Mouse (Mus musculus) heart, postnatal 0 days (tissue): ENCODE data around the gene Bcat2. TPM values are rescaled to one million over a fixed set of nuclear protein-coding genes. Genes with fewer than 3 reads are reported as not detected.
A peak's percentile ranks its signal among the peaks of the same experiment; 100 is the strongest.

ENCODE experiments used
- ATAC-seq: fragments of 200-750 bp; cut with Nextera tagmentation; 2 replicates; pipeline ENCODE4 v1.8.0; 2017; ENCODE audit warnings: low read depth, moderate number of reproducible peaks, moderate library complexity; ENCODE audit not compliant: insufficient read depth
- DNase-seq: peaks from one replicate; pipeline ENCODE4 v3.0.0-alpha.2; 2016; ENCODE audit warnings: low spot score
- H3K27ac ChIP-seq: fragments of 300-500 bp; sonication (generic); 2 replicates; pipeline ENCODE4 v1.5.1; 2014; ENCODE audit warnings: low read depth, mild to moderate bottlenecking
- H3K27me3 ChIP-seq: fragments of 300-500 bp; sonication (generic); 2 replicates; pipeline ENCODE4 v1.6.1; 2014; ENCODE audit warnings: low read length, mixed read lengths; ENCODE audit not compliant: control insufficient read depth, insufficient read depth
- H3K36me3 ChIP-seq: fragments of 300-500 bp; sonication (generic); replicated peaks from 2 replicates; pipeline ENCODE4 v1.6.1; 2014; ENCODE audit warnings: low read length, mixed read lengths; ENCODE audit not compliant: control insufficient read depth, insufficient read depth
- H3K4me1 ChIP-seq: fragments of 300-500 bp; sonication (generic); 2 replicates; pipeline ENCODE4 v1.6.1; 2014; ENCODE audit warnings: antibody characterized with exemption; ENCODE audit not compliant: control insufficient read depth, insufficient read depth
- H3K4me2 ChIP-seq: fragments of 300-500 bp; sonication (generic); 2 replicates; pipeline ENCODE4 v1.6.1; 2014; ENCODE audit warnings: low read depth, mild to moderate bottlenecking, low read length, moderate library complexity
- H3K4me3 ChIP-seq: fragments of 300-500 bp; sonication (generic); 2 replicates; pipeline ENCODE4 v1.5.1; 2014; ENCODE audit warnings: low read depth, low read length
- H3K9ac ChIP-seq: fragments of 300-500 bp; sonication (generic); replicated peaks from 2 replicates; pipeline ENCODE4 v1.6.1; 2014; ENCODE audit warnings: low read depth, low read length, mixed read lengths
- H3K9me3 ChIP-seq: fragments of 300-500 bp; sonication (generic); replicated peaks from 2 replicates; pipeline ENCODE4 v1.6.1; 2016; ENCODE audit warnings: low read length; ENCODE audit not compliant: control insufficient read depth
- CTCF ChIP-seq: IDR thresholded peaks from 2 replicates; pipeline ENCODE4 v1.5.1; 2016; ENCODE audit warnings: antibody characterized with exemption, control low read depth, low read depth
- EP300 ChIP-seq: IDR thresholded peaks from 2 replicates; pipeline ENCODE4 v1.6.1; 2016; ENCODE audit warnings: antibody characterized with exemption, low read depth
- WGBS: fragments of 180-500 bp; shearing (Covaris S2); extraction: QIAGEN DNeasy Blood & Tissue Kit; methylation state at CpG from one replicate; pipeline ENCODE4 v1.1.7; 2014; 5-methylcytosine and 5-hydroxymethylcytosine counted together
- polyA plus RNA-seq: library from polyadenylated mRNA; unstranded; fragments of >200 nt; fragmentation: Nextera tagmentation; extraction: Ambion mirVana; gene quantifications from 2 replicates; pipeline ENCODE4 v1.2.1, GENCODE M21; 2015
- total RNA-seq: library from RNA; depleted of rRNA; stranded (reverse); fragments of >200 nt; gene quantifications from 2 replicates; pipeline ENCODE4 v1.2.3, GENCODE M21; 2014; ENCODE audit warnings: low replicate concordance

Gene Bcat2
- total and polyA plus RNA-seq, 2 experiments from 2014 or later: 70.6 to 73.7 TPM

GRCm38 (mm10) chr7:45624718-45625117 lies 54.8 kb downstream of the Bcat2 start:
- Histone ChIP-seq H3K36me3 (no peaks in the 10 kb centered on the region), H3K4me3 (no peak overlapping the region), H3K27ac (no peak overlapping the region), H3K9me3 (no peaks in the 10 kb centered on the region), H3K9ac (no peak overlapping the region), H3K4me2 (no peak overlapping the region), H3K4me1 (no peaks in the 10 kb centered on the region), H3K27me3 (peaks cover 11% of the 10 kb centered on the region)
- TF ChIP-seq CTCF (no peak), EP300 (no peak)
- 74% methylated on average over 3 of the region's 3 CpGs for WGBS
- ATAC-seq: no peak
- DNase-seq: no peak

GRCm38 (mm10) chr7:45625481-45625880 lies 55.5 kb downstream of the Bcat2 start:
- Histone ChIP-seq H3K9me3 (no peaks in the 10 kb centered on the region), H3K4me2 (no peak overlapping the region), H3K4me1 (no peaks in the 10 kb centered on the region), H3K27me3 (peaks cover 11% of the 10 kb centered on the region), H3K9ac (no peak overlapping the region), H3K36me3 (0 out of 2 replicates have a peak, but pooled peaks cover 4% of the 10 kb centered on the region), H3K27ac (no peak overlapping the region), H3K4me3 (no peak overlapping the region)
- ATAC-seq (no peak), DNase-seq (no peak)
- TF ChIP-seq CTCF: no peak
- no peak for TF ChIP-seq EP300
- WGBS: 87% methylated on average over 8 of the region's 8 CpGs

GRCm38 (mm10) chr7:45626571-45627076 lies 56.7 kb downstream of the Bcat2 start:
- Histone ChIP-seq H3K27me3 (peaks cover 11% of the 10 kb centered on the region), H3K9me3 (no peaks in the 10 kb centered on the region), H3K4me2 (peak overlapping the region; percentile 78), H3K4me1 (no peaks in the 10 kb centered on the region), H3K9ac (no peak overlapping the region), H3K36me3 (peaks cover 4% of the 10 kb centered on the region; the same call in 1 of the 2 replicates), H3K27ac (peak overlapping the region; percentile 82), H3K4me3 (no peak overlapping the region)
- TF ChIP-seq CTCF: no peak
- no peak for TF ChIP-seq EP300
- DNase-seq: no peak
- ATAC-seq: no peak
- 69% methylated on average over 7 of the region's 7 CpGs for WGBS

DNA sequence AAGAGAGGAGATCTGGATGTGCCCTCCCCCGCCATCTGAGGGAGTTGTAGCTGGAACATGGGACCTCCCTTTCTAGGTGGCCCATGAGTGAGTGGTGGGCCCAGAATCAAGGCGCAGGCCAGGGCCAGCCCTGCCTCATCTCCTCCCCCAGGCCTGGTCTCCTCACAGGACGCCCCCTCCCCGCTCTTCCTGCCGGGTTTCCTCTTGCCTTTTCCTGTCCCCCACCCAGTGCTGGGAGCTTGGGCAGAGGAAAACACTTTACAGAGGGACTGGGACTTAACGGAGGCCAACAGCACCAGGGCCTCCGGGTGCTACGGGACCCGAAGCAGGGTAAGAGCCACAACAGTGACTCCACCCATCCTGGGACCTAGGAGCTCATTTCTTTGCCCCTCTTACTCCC lies 57.3 kb downstream of the Bcat2 start, which contains the start of gene Rasip1:
Gene Rasip1 (plus strand): TSS at position 228 of the 400 bp plus-strand sequence.
- Histone ChIP-seq H3K27ac (peak within 1 kb of the TSS; percentile 82), H3K27me3 (peaks cover 11% of the 10 kb centered on the region), H3K36me3 (peaks cover 4% of the 10 kb centered on the region; the same call in 1 of the 2 replicates), H3K9me3 (no peaks in the 10 kb centered on the region), H3K4me3 (peak within 1 kb of the TSS; percentile 57), H3K4me1 (no peaks in the 10 kb centered on the region), H3K4me2 (peak within 1 kb of the TSS; percentile 78), H3K9ac (peak within 1 kb of the TSS; percentile 70)
- WGBS: 72% methylated on average over 9 of the region's 9 CpGs
- ATAC-seq (peak; percentile 49), DNase-seq (peak; percentile 53)
- TF ChIP-seq EP300: 0 out of 2 replicates have a peak, but pooled peaks have one; percentile 55
- TF ChIP-seq CTCF: no peak

DNA sequence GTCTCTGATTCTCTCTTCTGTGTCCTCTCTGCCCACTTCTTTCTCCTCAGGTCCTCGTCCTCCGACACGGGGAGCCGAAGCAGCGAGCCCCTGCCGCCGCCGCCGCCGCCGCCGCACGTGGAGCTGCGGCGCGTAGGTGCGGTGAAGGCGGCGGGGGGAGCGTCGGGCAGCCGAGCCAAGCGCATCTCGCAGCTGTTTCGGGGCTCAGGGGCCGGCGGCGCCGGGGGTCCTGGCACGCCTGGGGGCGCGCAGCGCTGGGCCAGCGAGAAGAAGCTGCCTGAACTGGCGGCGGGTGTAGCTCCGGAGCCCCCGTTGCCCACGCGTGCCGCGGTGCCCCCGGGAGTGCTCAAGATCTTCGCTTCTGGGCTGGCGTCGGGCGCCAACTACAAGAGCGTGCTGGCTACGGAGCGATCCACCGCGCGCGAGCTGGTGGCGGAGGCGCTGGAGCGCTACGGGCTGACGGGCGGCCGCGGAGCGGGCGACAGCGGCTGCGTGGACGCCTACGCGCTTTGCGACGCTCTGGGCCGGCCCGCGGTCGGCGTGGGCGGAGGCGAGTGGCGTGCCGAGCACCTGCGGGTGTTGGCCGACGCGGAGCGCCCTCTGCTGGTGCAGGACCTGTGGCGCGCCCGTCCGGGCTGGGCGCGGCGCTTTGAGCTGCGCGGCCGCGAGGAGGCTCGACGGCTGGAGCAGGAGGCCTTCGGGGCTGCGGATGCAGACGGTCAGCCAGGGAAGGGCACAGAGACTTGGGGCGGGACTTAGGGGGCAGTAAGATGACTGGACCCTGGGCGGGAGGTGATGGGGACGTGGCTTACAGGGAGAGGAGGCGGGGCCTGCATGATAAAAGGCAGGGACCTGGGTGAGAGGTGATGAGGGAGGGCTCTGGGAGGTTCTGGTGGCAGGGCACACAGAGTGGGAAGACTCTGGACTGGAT lies 58.7 kb downstream of the Bcat2 start:
- Histone ChIP-seq H3K4me3 (peak overlapping the region; percentile 57), H3K4me1 (no peaks in the 10 kb centered on the region), H3K36me3 (peaks cover 4% of the 10 kb centered on the region; the same call in 1 of the 2 replicates), H3K4me2 (peak overlapping the region; percentile 78), H3K27ac (peak overlapping the region; percentile 82), H3K27me3 (peaks cover 11% of the 10 kb centered on the region), H3K9ac (peak overlapping the region; percentile 70), H3K9me3 (no peaks in the 10 kb centered on the region)
- DNase-seq: peak; percentile 88
- WGBS: 1% methylated on average over 101 of the region's 105 CpGs
- TF ChIP-seq CTCF (peak; percentile 66), EP300 (0 out of 2 replicates have a peak, but pooled peaks have one; percentile 19)
- peak; percentile 79 for ATAC-seq
